Mouse (Mus musculus): Measurements from ENCODE around the gene Klhl29.

The Klhl29 gene

DNA sequence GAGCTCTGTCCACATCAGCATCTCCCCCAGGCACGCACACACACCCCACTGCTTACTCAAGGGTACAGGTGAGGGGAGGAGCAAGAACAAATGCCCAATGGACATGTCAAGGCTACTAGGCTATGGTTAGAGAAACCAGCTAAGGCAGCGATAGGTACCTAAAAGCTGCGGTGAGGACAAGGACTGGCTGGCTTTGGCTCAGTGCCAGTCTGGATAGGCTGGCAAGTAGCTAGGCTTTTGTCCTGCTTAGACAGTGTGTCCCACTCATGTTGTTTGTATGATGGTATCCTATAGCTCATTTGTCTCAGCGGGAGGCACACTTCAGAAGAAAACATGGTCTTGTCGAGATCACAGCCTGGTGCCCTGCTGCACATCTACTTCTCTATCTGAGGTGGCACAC lies 258.9 kb downstream of the Klhl29 start:
- no peak for DNase-seq

DNA sequence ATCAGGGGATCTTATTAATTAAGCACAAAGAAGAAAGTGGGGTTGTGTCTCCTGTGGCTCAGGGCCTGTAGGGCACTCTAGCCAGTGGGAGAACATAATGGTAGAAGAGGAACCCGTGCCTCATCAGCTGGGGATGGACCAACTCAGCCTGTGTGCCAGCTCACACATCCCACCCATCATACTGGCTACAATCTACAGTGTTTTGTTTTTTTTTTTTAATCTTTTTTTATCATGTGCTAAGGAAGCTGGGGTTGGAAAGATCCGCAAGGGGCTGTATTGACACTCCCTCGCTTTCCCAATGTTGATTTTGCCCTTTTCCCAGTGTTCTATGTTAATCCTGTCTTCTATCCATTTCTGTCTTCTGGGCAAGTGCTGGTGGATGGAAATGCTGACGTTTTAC lies 260.9 kb downstream of the Klhl29 start:
- DNase-seq = no peak

- no peak for DNase-seq
These were observed 264.1 kb downstream of the Klhl29 start for GRCm38 (mm10) chr12:5111343-5111742.

GRCm38 (mm10) chr12:5108613-5109012 lies 266.9 kb downstream of the Klhl29 start:
- DNase-seq = no peak

- no peak for DNase-seq
These were observed 267.7 kb downstream of the Klhl29 start for GRCm38 (mm10) chr12:5107795-5108194.

GRCm38 (mm10) chr12:5104422-5105052 lies 270.9 kb downstream of the Klhl29 start:
- DNase-seq = no peak

GRCm38 (mm10) chr12:5101411-5102024 lies 274.0 kb downstream of the Klhl29 start:
- DNase-seq = peak in 1 of 2 experiments; percentile 3

- no peak for DNase-seq
These were observed 275.9 kb downstream of the Klhl29 start for GRCm38 (mm10) chr12:5099572-5099971.

GRCm38 (mm10) chr12:5088639-5089038 lies 286.8 kb downstream of the Klhl29 start:
- DNase-seq = no peak

- no peak for DNase-seq
These were observed 287.5 kb downstream of the Klhl29 start for GRCm38 (mm10) chr12:5087787-5088519.

DNA sequence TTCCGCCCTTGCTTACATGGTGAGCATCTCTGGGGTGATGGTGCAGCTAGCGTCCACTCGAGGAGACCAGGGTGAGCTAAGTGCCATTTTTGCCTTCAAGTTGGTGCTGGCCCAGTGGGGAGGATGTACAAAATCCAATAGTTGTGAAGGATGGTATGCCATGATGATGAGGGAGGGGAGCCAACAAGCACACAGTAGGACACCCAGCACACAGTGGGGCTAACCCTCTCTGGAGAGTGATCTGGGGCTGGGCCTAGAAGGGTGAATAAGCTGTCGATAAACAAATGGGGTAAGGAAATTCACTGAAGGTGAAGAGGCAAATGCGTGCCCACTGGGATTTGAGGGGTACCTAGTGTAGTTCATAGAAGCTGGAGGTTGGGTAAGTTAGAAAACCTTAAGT lies 290.8 kb downstream of the Klhl29 start:
- no peak for DNase-seq

GRCm38 (mm10) chr12:5081480-5081879 lies 294.0 kb downstream of the Klhl29 start:
- no peak for DNase-seq

DNA sequence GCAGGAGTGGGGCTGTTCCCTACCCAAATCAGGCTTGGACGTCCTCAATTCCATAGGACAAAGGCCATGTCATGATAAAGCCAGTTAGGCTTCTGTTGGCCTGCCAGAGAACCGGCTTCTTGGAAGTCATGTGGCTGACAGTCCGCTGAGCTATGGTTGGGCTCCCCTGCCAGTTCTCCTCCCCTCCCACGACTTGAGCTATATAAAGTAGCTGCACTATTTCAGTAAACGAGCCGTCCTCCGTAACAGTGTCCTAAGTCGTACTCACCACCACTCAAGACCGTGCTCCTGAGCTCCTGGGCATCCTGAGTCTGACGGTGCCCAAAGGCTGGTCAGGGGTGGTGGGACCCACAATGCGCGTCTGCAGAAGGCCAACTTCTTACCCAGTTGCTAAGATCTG lies 302.3 kb downstream of the Klhl29 start:
- no peak for DNase-seq

- no peak for DNase-seq
These were observed 305.4 kb downstream of the Klhl29 start for GRCm38 (mm10) chr12:5070131-5070530.

DNA sequence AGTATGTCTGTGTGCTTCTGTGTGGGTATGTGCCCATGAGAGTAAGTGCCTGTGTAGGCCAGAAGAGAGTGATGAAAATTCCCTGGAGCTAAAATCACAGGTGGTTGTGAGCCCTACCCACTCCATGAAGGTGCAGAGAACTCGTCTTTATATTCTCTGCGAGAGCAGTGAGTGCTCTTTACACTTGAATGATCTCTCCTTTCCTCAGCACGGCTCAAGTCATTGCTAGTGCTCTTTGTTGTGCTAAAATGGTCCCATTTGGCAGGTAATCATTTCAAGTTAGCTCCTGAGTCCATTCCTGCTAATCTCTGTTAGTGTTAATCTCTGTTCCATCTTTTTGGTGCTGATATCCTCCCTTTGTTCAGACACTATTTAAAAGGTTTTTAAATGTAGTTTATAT lies 307.9 kb downstream of the Klhl29 start:
- DNase-seq = no peak

DNA sequence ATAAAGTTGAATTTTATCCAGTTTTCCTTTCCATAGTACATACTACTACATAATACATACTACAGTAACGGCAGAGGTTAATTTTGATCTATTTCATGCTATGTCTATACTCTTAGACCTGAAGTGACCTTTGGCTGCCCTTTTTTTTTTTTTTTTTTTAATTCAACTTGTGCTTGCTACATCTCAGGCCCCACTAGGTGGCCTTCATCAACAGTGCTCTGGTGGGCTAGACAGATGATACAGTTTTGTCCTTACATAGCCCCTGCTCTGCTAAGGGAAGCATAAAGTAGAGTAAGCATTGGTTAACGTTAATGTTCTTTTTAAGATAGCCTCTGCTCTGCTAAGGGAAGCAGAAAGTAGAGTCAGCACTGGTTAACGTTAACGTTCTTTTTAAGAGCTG lies 327.4 kb downstream of the Klhl29 start:
- no peak for DNase-seq

GRCm38 (mm10) chr12:5044141-5044540 lies 331.3 kb downstream of the Klhl29 start:
- no peak for DNase-seq

- DNase-seq = no peak
These were observed 337.5 kb downstream of the Klhl29 start for GRCm38 (mm10) chr12:5038008-5038407.

DNA sequence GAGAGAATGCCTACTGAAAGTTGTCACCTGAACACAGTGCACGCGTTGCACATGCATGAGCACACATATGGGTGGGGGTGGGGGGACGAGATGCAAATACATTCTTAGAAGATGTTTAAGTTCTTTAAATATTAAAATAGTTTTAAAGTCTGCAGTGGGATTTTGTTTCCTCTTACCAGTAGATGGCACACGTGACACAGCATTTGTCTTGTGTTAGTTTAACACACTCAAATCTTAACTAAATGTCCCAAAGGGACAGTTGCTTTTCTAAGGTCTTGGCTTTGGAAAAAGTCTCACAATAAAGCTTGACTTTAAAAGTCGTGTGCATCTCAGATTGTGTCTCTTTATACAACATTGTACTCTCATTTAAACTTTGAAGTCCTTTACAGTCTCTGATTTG lies 346.4 kb downstream of the Klhl29 start:
- no peak for DNase-seq

All from spleen, adult 18-20 months (tissue).